Mouse (Mus musculus) heart, adult 2 months (tissue): Measurements from ENCODE around the gene Gtf3c6.

Experiments used
- CTCF ChIP-seq: fragments of 200-600 bp; IDR thresholded peaks from 2 replicates; pipeline ENCODE4 v1.8.1; 2022; ENCODE audit warnings: antibody characterized with exemption, mild to moderate bottlenecking, moderate library complexity
- EP300 ChIP-seq: fragments of 200-500 bp; IDR thresholded peaks from 2 replicates; pipeline ENCODE4 v1.6.1; 2011; ENCODE audit warnings: low read depth, low read length, control low read depth; ENCODE audit not compliant: insufficient read depth
- POLR2A ChIP-seq: fragments of 200-500 bp; IDR thresholded peaks from 2 replicates; pipeline ENCODE4 v1.6.1; 2011; ENCODE audit warnings: mild to moderate bottlenecking, low read depth, low read length, control low read depth; ENCODE audit not compliant: insufficient read depth

DNA sequence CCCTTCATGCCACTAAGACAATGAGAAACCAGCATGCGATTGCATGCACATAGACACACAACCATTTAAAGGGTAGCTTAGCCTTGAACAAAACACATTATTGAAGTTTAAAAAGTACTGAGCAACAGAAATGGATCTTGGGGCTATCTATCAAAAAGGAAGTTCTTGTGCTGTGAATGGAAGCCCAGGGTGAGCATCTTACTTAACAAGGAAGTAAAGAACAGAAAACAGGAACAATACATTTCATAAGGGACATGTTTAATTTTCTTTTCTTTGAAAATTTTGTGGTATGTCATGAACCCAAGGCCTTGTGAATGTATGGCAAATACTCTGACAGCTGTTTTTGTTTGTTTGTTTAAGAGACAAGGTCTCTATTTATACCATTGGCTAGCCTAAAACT lies 28.2 kb downstream of the Gtf3c6 start:
- TF ChIP-seq CTCF (no peak), POLR2A (no peak), EP300 (no peak)
